Mouse (Mus musculus): ENCODE measurements around the gene Layn.

DNA sequence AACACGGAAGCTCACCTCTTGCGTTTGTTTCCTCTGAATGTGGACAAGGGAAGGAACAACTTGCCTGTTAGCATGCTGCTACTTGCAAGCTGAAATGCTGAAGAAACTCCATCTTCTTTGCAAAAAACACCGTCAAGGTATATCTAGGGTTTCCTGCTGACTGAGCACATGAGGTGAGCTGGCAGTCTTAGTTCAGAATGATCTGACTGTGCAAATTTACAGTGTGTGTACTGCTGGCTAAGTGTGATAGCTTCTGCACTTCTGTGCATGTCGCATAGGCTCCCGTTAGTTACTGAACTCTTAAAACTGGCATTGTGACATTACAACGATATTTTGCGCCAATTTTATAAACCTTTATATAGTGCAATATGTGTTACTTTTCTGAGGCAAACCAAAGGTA, 57.2 kb downstream of the Layn start:
- TF ChIP-seq GATA1 (IDR thresholded peaks at IDR 0.05; ENCODE audit: borderline replicate concordance, low read length) (no peak), FLI1 (IDR thresholded peaks at IDR 0.05; ENCODE audit: low read length) (no peak)
